Mouse (Mus musculus) kidney, adult 2 months (tissue): ENCODE data around the gene Zfp658. TPM values are rescaled to one million over a fixed set of nuclear protein-coding genes. Genes with fewer than 3 reads are reported as not detected.

Experiments
- DNase-seq: peaks from one replicate; pipeline ENCODE4 v3.0.0; 2021
- H3K27ac ChIP-seq: fragments of 200-500 bp; 2 replicates; pipeline ENCODE4 v1.5.1; 2012; ENCODE audit warnings: low read depth, low read length, control low read depth, inconsistent platforms; ENCODE audit not compliant: insufficient read depth
- H3K27me3 ChIP-seq: fragments of 200-500 bp; replicated peaks from 2 replicates; pipeline ENCODE4 v1.6.1; 2012; ENCODE audit warnings: mild to moderate bottlenecking, moderate library complexity, low read length, inconsistent platforms; ENCODE audit not compliant: control insufficient read depth, insufficient read depth
- H3K36me3 ChIP-seq: fragments of 200-500 bp; 2 replicates; pipeline ENCODE4 v1.6.1; 2012; ENCODE audit warnings: mild to moderate bottlenecking, moderate library complexity, low read length, inconsistent platforms; ENCODE audit not compliant: control insufficient read depth, insufficient read depth
- H3K4me1 ChIP-seq: fragments of 200-500 bp; 2 replicates; pipeline ENCODE4 v1.6.1; 2011; ENCODE audit warnings: low read length; ENCODE audit not compliant: control insufficient read depth, insufficient read depth
- H3K4me3 ChIP-seq: fragments of 200-500 bp; 2 replicates; pipeline ENCODE4 v1.5.1; 2011; ENCODE audit warnings: mild to moderate bottlenecking, low read depth, low read length, control low read depth; ENCODE audit not compliant: insufficient read depth
- CTCF ChIP-seq: fragments of 200-500 bp; conservative IDR thresholded peaks from 2 replicates; pipeline ENCODE4 v1.5.1; 2011; ENCODE audit warnings: low read depth, mild to moderate bottlenecking, control low read depth, low read length, moderate library complexity, mixed read lengths; ENCODE audit not compliant: insufficient read depth, insufficient read length
- POLR2A ChIP-seq: fragments of 200-500 bp; IDR thresholded peaks from one replicate; pipeline ENCODE4 v1.6.1; 2011; ENCODE audit warnings: low read depth, low read length, control low read depth
- WGBS: fragments of 180-500 bp; shearing (Covaris S2); methylation state at CpG from one replicate; pipeline ENCODE4 v1.1.7; 2018; 5-methylcytosine and 5-hydroxymethylcytosine counted together
- polyA plus RNA-seq: library from polyadenylated mRNA; depleted of rRNA; stranded (reverse); fragments of >200 nt; gene quantifications from 2 replicates; pipeline ENCODE4 v1.2.3, GENCODE M21; 2012

The Zfp658 gene
- polyA plus RNA-seq, 1 experiment = 1.1 TPM

- Histone ChIP-seq H3K4me1 (no peaks in the 10 kb centered on the region), H3K27me3 (no peaks in the 10 kb centered on the region), H3K4me3 (no peak overlapping the region), H3K36me3 (no peaks in the 10 kb centered on the region), H3K27ac (no peak overlapping the region)
- no peak for DNase-seq
- TF ChIP-seq CTCF (no peak), POLR2A (no peak)
- 72% methylated on average over 4 of the region's 4 CpGs for WGBS
Observed at GRCm38 (mm10) chr7:43553153-43553552, 8.9 kb upstream of the Zfp658 start.

DNA sequence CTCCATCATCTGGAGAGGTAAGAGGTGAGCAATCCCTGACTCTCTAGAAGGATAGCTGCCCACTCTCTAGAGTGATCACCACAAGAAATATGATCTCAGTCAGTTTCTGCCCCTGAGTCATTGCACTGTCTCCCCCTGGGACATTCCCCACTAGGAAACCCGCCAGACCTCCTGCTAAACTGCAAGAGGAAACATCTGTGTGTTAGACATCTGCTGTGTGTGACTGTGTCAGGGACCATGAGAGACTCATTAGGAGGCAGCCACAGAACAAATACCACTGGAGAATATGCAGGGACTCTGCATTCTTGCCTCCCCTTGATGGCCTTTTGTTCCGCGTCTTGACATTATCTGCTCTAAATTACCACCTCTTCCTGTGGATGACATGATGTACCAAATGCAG is 7.5 kb upstream of the Zfp658 start:
- no peak for DNase-seq
- Histone ChIP-seq H3K27ac (no peak overlapping the region), H3K27me3 (no peaks in the 10 kb centered on the region), H3K4me3 (no peak overlapping the region), H3K4me1 (no peaks in the 10 kb centered on the region), H3K36me3 (no peaks in the 10 kb centered on the region)
- 31% methylated on average over 3 of the region's 3 CpGs for WGBS
- TF ChIP-seq POLR2A (no peak), CTCF (no peak)

GRCm38 (mm10) chr7:43555351-43555750 is 6.7 kb upstream of the Zfp658 start:
- Histone ChIP-seq H3K27ac (no peak overlapping the region), H3K4me1 (no peaks in the 10 kb centered on the region), H3K27me3 (no peaks in the 10 kb centered on the region), H3K36me3 (no peaks in the 10 kb centered on the region), H3K4me3 (no peak overlapping the region)
- TF ChIP-seq POLR2A = no peak
- TF ChIP-seq CTCF = no peak
- no peak for DNase-seq
- 82% methylated on average over 5 of the region's 5 CpGs for WGBS

GRCm38 (mm10) chr7:43556901-43557300 is 5.2 kb upstream of the Zfp658 start:
- DNase-seq = no peak
- Histone ChIP-seq H3K36me3 (no peaks in the 10 kb centered on the region), H3K4me3 (no peak overlapping the region), H3K27me3 (no peaks in the 10 kb centered on the region), H3K4me1 (no peaks in the 10 kb centered on the region), H3K27ac (no peak overlapping the region)
- WGBS = 80% methylated on average over 1 of the region's 1 CpGs
- TF ChIP-seq POLR2A = no peak
- no peak for TF ChIP-seq CTCF

GRCm38 (mm10) chr7:43562651-43563070 is 605 bp downstream of the Zfp658 start:
- H3K4me1 ChIP-seq = no peaks in the 10 kb centered on the region; the same call in 1 of the 2 replicates
- under 1% methylated on average over 10 of the region's 10 CpGs for WGBS
- peak overlapping the region; percentile 72 for H3K4me3 ChIP-seq
- TF ChIP-seq CTCF (no peak), POLR2A (no peak)
- no peaks in the 10 kb centered on the region for H3K36me3 ChIP-seq
- peak; percentile 46 for DNase-seq
- H3K27me3 ChIP-seq = no peaks in the 10 kb centered on the region
- no peak overlapping the region for H3K27ac ChIP-seq

GRCm38 (mm10) chr7:43563300-43563699 is 1.2 kb downstream of the Zfp658 start:
- Histone ChIP-seq H3K36me3 (no peaks in the 10 kb centered on the region), H3K27me3 (no peaks in the 10 kb centered on the region), H3K27ac (no peak overlapping the region), H3K4me1 (no peaks in the 10 kb centered on the region; the same call in 1 of the 2 replicates), H3K4me3 (no peak overlapping the region; the same call in 1 of the 2 replicates)
- DNase-seq = no peak
- WGBS = 50% methylated on average over 6 of the region's 6 CpGs
- TF ChIP-seq POLR2A = no peak
- TF ChIP-seq CTCF = no peak

DNA sequence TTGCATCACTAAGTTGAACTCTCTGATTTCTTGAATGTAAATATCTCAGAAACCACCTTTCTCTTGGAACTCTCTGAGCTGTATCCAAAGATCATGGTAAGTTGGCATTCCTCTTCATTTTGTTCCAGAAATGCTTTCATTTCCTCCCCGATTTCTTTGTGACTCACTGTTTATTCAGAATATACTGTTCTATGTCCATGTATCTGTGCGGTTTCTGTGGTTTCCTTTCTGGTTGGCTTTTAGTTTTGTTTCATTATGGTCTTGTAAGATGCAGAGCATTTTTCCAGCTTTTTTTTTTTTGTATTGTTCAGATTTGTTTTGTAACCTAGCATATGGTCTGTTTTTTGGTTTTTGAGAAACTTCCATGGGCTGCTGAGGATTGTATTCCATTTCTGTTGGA is 9.2 kb downstream of the Zfp658 start:
- WGBS = 94% methylated on average over 2 of the region's 2 CpGs
- Histone ChIP-seq H3K27ac (no peak overlapping the region), H3K27me3 (no peaks in the 10 kb centered on the region), H3K4me1 (no peaks in the 10 kb centered on the region), H3K36me3 (no peaks in the 10 kb centered on the region; the same call in none of the 2 replicates), H3K4me3 (no peak overlapping the region)
- TF ChIP-seq CTCF (no peak), POLR2A (no peak)
- no peak for DNase-seq

GRCm38 (mm10) chr7:43579440-43580171 is 17.6 kb downstream of the Zfp658 start, which contains the start of gene Zfp719:
TSS of gene Zfp719 (plus strand) at chr7:43579610.
- Histone ChIP-seq H3K27me3 (no peaks in the 10 kb centered on the region), H3K4me3 (peak within 1 kb of the TSS; percentile 54), H3K36me3 (no peaks in the 10 kb centered on the region), H3K27ac (peak within 1 kb of the TSS; percentile 14), H3K4me1 (peaks cover 6% of the 10 kb centered on the region)
- DNase-seq = peak; percentile 98
- TF ChIP-seq CTCF = no peak
- peak; percentile 16 for TF ChIP-seq POLR2A
- WGBS = under 1% methylated on average over 37 of the region's 37 CpGs
